In genomic region chr19:28678646-28679270, GRCm38 (mm10) we compare ENCODE assay signal across 8 mouse cellular contexts. TPM values are rescaled to one million over a fixed set of nuclear protein-coding genes. Genes with fewer than 3 reads are reported as not detected.
DNase-seq lines count a peak whose midpoint lies in the region; ATAC-seq and TF ChIP-seq lines count a peak whose summit lies in the region.

No protein-coding gene starts in this region.

- no peak for DNase-seq in spleen, adult 2 months (ENCODE audit: low read depth in 1 of 2, low spot score in 2 of 2)
- DNase-seq in spleen, postnatal 4 days (ENCODE audit: low spot score in 2 of 2), result no peak
- no peak for DNase-seq in forebrain, embryonic 14.5 days (ENCODE audit: low spot score)
- no peak for DNase-seq in urinary bladder, postnatal 10 days (ENCODE audit: low spot score)
- no peak for DNase-seq in left cerebral cortex, postnatal 10 days (ENCODE audit: extremely low spot score in 1 of 2, low spot score in 2 of 2)

- no peak for ATAC-seq in forebrain, embryonic 14.5 days
- no peak for ATAC-seq in kidney, embryonic 16.5 days (ENCODE audit: low FRiP score, low TSS enrichment)
- no peak for ATAC-seq in midbrain, embryonic 15.5 days (replicated peaks)
- no peak for ATAC-seq in megakaryocyte-erythroid progenitor cell, adult 5-6 weeks (replicated peaks; ENCODE audit: low FRiP score, low TSS enrichment, poor library complexity, severe bottlenecking)

- H3K27me3 ChIP-seq in spleen, adult 2 months (ENCODE audit: control insufficient read depth, insufficient read depth, low read length), result peaks cover 15% of the 10 kb centered on the region
- H3K27me3 ChIP-seq in forebrain, embryonic 14.5 days (replicated peaks; ENCODE audit: control insufficient read depth, insufficient read depth, low read length), result peaks cover 30% of the 10 kb centered on the region
- peaks cover 7% of the 10 kb centered on the region; the same call in 1 of the 2 replicates for H3K27me3 ChIP-seq in kidney, embryonic 16.5 days (ENCODE audit: insufficient read depth, low read length)
- H3K27me3 ChIP-seq in midbrain, embryonic 15.5 days (replicated peaks), result peaks cover 36% of the 10 kb centered on the region

- H3K9ac ChIP-seq in forebrain, embryonic 14.5 days (ENCODE audit: low read length), result peak overlapping the region; percentile 45
- peak overlapping the region; percentile 86 for H3K9ac ChIP-seq in kidney, embryonic 16.5 days (replicated peaks; ENCODE audit: low read length)
- H3K9ac ChIP-seq in midbrain, embryonic 15.5 days, result no peak overlapping the region

- H3K4me3 ChIP-seq in spleen, adult 2 months (ENCODE audit: extremely low read depth, insufficient read depth, insufficient read length), result peak overlapping the region; percentile 59
- peak overlapping the region; percentile 53 for H3K4me3 ChIP-seq in forebrain, embryonic 14.5 days (ENCODE audit: low read depth, low read length)
- H3K4me3 ChIP-seq in kidney, embryonic 16.5 days (ENCODE audit: low read length), result peak overlapping the region; percentile 84
- peak overlapping the region; percentile 53 for H3K4me3 ChIP-seq in midbrain, embryonic 15.5 days

- H3K4me1 ChIP-seq in spleen, adult 2 months (ENCODE audit: control insufficient read depth, insufficient read depth, insufficient read length), result peaks cover 7% of the 10 kb centered on the region
- H3K4me1 ChIP-seq in forebrain, embryonic 14.5 days (ENCODE audit: control insufficient read depth, insufficient read depth, low read length), result peaks cover 19% of the 10 kb centered on the region
- H3K4me1 ChIP-seq in kidney, embryonic 16.5 days (ENCODE audit: insufficient read depth, low read length), result peaks cover 17% of the 10 kb centered on the region
- H3K4me1 ChIP-seq in midbrain, embryonic 15.5 days, result peaks cover 23% of the 10 kb centered on the region

- WGBS in spleen, adult 2 months, result 1% methylated on average over 30 of the region's 30 CpGs
- WGBS in forebrain, embryonic 14.5 days, result under 1% methylated on average over 30 of the region's 30 CpGs
- under 1% methylated on average over 30 of the region's 30 CpGs for WGBS in kidney, embryonic 16.5 days
- 1% methylated on average over 30 of the region's 30 CpGs for WGBS in midbrain, embryonic 15.5 days

- no peak for TF ChIP-seq CTCF in spleen, adult 2 months (IDR thresholded peaks at IDR 0.05; ENCODE audit: extremely low read depth, insufficient read depth, insufficient read length, insufficient replicate concordance)

- no peaks in the 10 kb centered on the region for H3K9me3 ChIP-seq in forebrain, embryonic 14.5 days (replicated peaks; ENCODE audit: control insufficient read depth, low read length)
- no peaks in the 10 kb centered on the region for H3K9me3 ChIP-seq in kidney, embryonic 16.5 days (ENCODE audit: low read length)
- H3K9me3 ChIP-seq in midbrain, embryonic 15.5 days, result no peaks in the 10 kb centered on the region

- no peaks in the 10 kb centered on the region for H3K36me3 ChIP-seq in spleen, adult 2 months (ENCODE audit: control insufficient read depth, insufficient read depth, low read length)
- H3K36me3 ChIP-seq in forebrain, embryonic 14.5 days (ENCODE audit: control insufficient read depth, insufficient read depth, low read length), result no peaks in the 10 kb centered on the region
- no peaks in the 10 kb centered on the region for H3K36me3 ChIP-seq in kidney, embryonic 16.5 days (ENCODE audit: insufficient read depth, low read length)
- no peaks in the 10 kb centered on the region for H3K36me3 ChIP-seq in midbrain, embryonic 15.5 days (replicated peaks)

- TF ChIP-seq POLR2A in spleen, adult 2 months (IDR thresholded peaks at IDR 0.05; ENCODE audit: low read depth, low read length), result no peak

- H3K4me2 ChIP-seq in forebrain, embryonic 14.5 days (ENCODE audit: low read length), result peak overlapping the region; percentile 99
- peak overlapping the region; percentile 99 for H3K4me2 ChIP-seq in kidney, embryonic 16.5 days (replicated peaks; ENCODE audit: low read depth, low read length)
- peak overlapping the region; percentile 99 for H3K4me2 ChIP-seq in midbrain, embryonic 15.5 days

- H3K27ac ChIP-seq in spleen, adult 2 months (ENCODE audit: insufficient read depth, low read length), result no peak overlapping the region
- no peak overlapping the region for H3K27ac ChIP-seq in forebrain, embryonic 14.5 days (ENCODE audit: low read depth, low read length)
- no peak overlapping the region for H3K27ac ChIP-seq in kidney, embryonic 16.5 days (ENCODE audit: low read length)
- no peak overlapping the region for H3K27ac ChIP-seq in midbrain, embryonic 15.5 days

- intact Hi-C loops in left cerebral cortex, postnatal 10 days (cut with DNase I), result no loop called here

RNA-seq across cellular contexts. Expression of gene Glis3, which starts 1.1 kb away (rescaled TPM):
- 1.7 TPM in 2 replicates for polyA plus RNA-seq in spleen, adult 2 months (2012; rRNA removed)
- polyA plus RNA-seq in forebrain, embryonic 14.5 days (2014; fragmentation: Nextera tagmentation; extraction: Ambion mirVana), result 0.46 and 1.1 TPM in 2 replicates
- 9.0 and 10.1 TPM in 2 replicates for polyA plus RNA-seq in kidney, embryonic 16.5 days (2015; fragmentation: Nextera tagmentation; extraction: Ambion mirVana)
- 3.3 and 4.6 TPM in 2 replicates for polyA plus RNA-seq in midbrain, embryonic 15.5 days (2015; fragmentation: Nextera tagmentation; extraction: Ambion mirVana)
- 0.37 TPM in 1 of 2 replicates, not detected in the other for total RNA-seq in megakaryocyte-erythroid progenitor cell, adult 5-6 weeks (2014; fragmentation: Nextera tagmentation)
- 0.80 TPM in 1 of 2 replicates, not detected in the other for total RNA-seq in megakaryocyte-erythroid progenitor cell, adult 5-6 weeks (2017)
- 1 to 10 TPM; 5.3 to 6.5 TPM for total RNA-seq in left cerebral cortex, postnatal 10 days (2021)
